Mouse (Mus musculus): ENCODE results near the gene Slco4a1. TPM values are rescaled to one million over a fixed set of nuclear protein-coding genes. Genes with fewer than 3 reads are reported as not detected.

Slco4a1 gene
- polyA plus RNA-seq, 1 experiment: 10.4 TPM

- H3K9me3 ChIP-seq: no peaks in the 10 kb centered on the region
- no peak for TF ChIP-seq GATA1 (IDR thresholded peaks at IDR 0.05; ENCODE audit: borderline replicate concordance, low read length)
- no peak for TF ChIP-seq FLI1 (IDR thresholded peaks at IDR 0.05; ENCODE audit: low read length)
- peaks cover 100% of the 10 kb centered on the region for H3K4me1 ChIP-seq
- peaks cover 22% of the 10 kb centered on the region for H3K36me3 ChIP-seq (replicated peaks; ENCODE audit: low read length)
- H3K27me3 ChIP-seq (replicated peaks): no peaks in the 10 kb centered on the region
- H3K4me3 ChIP-seq (replicated peaks): peak overlapping the region; percentile 69
These were observed 12.2 kb upstream of the Slco4a1 start for GRCm38 (mm10) chr2:180443861-180444260.

- H3K4me3 ChIP-seq (replicated peaks): peak overlapping the region; percentile 21
- peaks cover 100% of the 10 kb centered on the region for H3K4me1 ChIP-seq
- H3K9me3 ChIP-seq: no peaks in the 10 kb centered on the region
- peaks cover 26% of the 10 kb centered on the region for H3K36me3 ChIP-seq (replicated peaks; ENCODE audit: low read length)
- H3K27me3 ChIP-seq (replicated peaks): no peaks in the 10 kb centered on the region
- no peak for TF ChIP-seq FLI1 (IDR thresholded peaks at IDR 0.05; ENCODE audit: low read length)
- TF ChIP-seq GATA1 (IDR thresholded peaks at IDR 0.05; ENCODE audit: borderline replicate concordance, low read length): no peak
These were observed 10.9 kb upstream of the Slco4a1 start for GRCm38 (mm10) chr2:180444957-180445785.

GRCm38 (mm10) chr2:180445962-180446361 lies 10.1 kb upstream of the Slco4a1 start:
- TF ChIP-seq GATA1 (IDR thresholded peaks at IDR 0.05; ENCODE audit: borderline replicate concordance, low read length) (no peak), FLI1 (IDR thresholded peaks at IDR 0.05; ENCODE audit: low read length) (no peak)
- H3K4me3 ChIP-seq (replicated peaks): no peak overlapping the region
- H3K36me3 ChIP-seq (replicated peaks; ENCODE audit: low read length): peaks cover 32% of the 10 kb centered on the region
- peaks cover 100% of the 10 kb centered on the region for H3K4me1 ChIP-seq
- no peaks in the 10 kb centered on the region for H3K27me3 ChIP-seq (replicated peaks)
- H3K9me3 ChIP-seq: no peaks in the 10 kb centered on the region

GRCm38 (mm10) chr2:180449007-180449406 lies 7.0 kb upstream of the Slco4a1 start:
- peak overlapping the region; percentile 18 for H3K4me3 ChIP-seq (replicated peaks)
- H3K4me1 ChIP-seq: peaks cover 100% of the 10 kb centered on the region
- H3K27me3 ChIP-seq (replicated peaks): no peaks in the 10 kb centered on the region
- H3K9me3 ChIP-seq: no peaks in the 10 kb centered on the region
- peaks cover 31% of the 10 kb centered on the region for H3K36me3 ChIP-seq (replicated peaks; ENCODE audit: low read length)
- TF ChIP-seq GATA1 (IDR thresholded peaks at IDR 0.05; ENCODE audit: borderline replicate concordance, low read length) (no peak), FLI1 (IDR thresholded peaks at IDR 0.05; ENCODE audit: low read length) (no peak)

GRCm38 (mm10) chr2:180450529-180450928 lies 5.5 kb upstream of the Slco4a1 start:
- TF ChIP-seq FLI1 (IDR thresholded peaks at IDR 0.05; ENCODE audit: low read length): no peak
- TF ChIP-seq GATA1 (IDR thresholded peaks at IDR 0.05; ENCODE audit: borderline replicate concordance, low read length): no peak

GRCm38 (mm10) chr2:180456705-180457104 lies 660 bp downstream of the Slco4a1 start:
- H3K27me3 ChIP-seq (replicated peaks): no peaks in the 10 kb centered on the region
- H3K36me3 ChIP-seq (replicated peaks; ENCODE audit: low read length): peaks cover 45% of the 10 kb centered on the region
- no peaks in the 10 kb centered on the region for H3K9me3 ChIP-seq
- no peak for TF ChIP-seq GATA1 (IDR thresholded peaks at IDR 0.05; ENCODE audit: borderline replicate concordance, low read length)
- TF ChIP-seq FLI1 (IDR thresholded peaks at IDR 0.05; ENCODE audit: low read length): no peak
- peaks cover 94% of the 10 kb centered on the region for H3K4me1 ChIP-seq
- H3K4me3 ChIP-seq (replicated peaks): peak overlapping the region; percentile 98

More at GRCm38 (mm10) chr2:180450529-180450928, 5.5 kb upstream of the Slco4a1 start:
- H3K4me1 ChIP-seq: peaks cover 100% of the 10 kb centered on the region
- no peak overlapping the region for H3K4me3 ChIP-seq (replicated peaks)
- H3K36me3 ChIP-seq (replicated peaks; ENCODE audit: low read length): peaks cover 31% of the 10 kb centered on the region
- no peaks in the 10 kb centered on the region for H3K9me3 ChIP-seq
- H3K27me3 ChIP-seq (replicated peaks): no peaks in the 10 kb centered on the region

GRCm38 (mm10) chr2:180457680-180458079 lies 1.6 kb downstream of the Slco4a1 start:
- Histone ChIP-seq H3K27me3 (replicated peaks) (no peaks in the 10 kb centered on the region), H3K4me3 (replicated peaks) (peak overlapping the region; percentile 98), H3K36me3 (replicated peaks; ENCODE audit: low read length) (peaks cover 51% of the 10 kb centered on the region), H3K4me1 (peaks cover 94% of the 10 kb centered on the region), H3K9me3 (no peaks in the 10 kb centered on the region)
- TF ChIP-seq FLI1 (IDR thresholded peaks at IDR 0.05; ENCODE audit: low read length) (no peak), GATA1 (IDR thresholded peaks at IDR 0.05; ENCODE audit: borderline replicate concordance, low read length) (no peak)

- Histone ChIP-seq H3K9me3 (no peaks in the 10 kb centered on the region), H3K27me3 (replicated peaks) (no peaks in the 10 kb centered on the region), H3K4me3 (replicated peaks) (peak overlapping the region; percentile 71), H3K4me1 (peaks cover 94% of the 10 kb centered on the region), H3K36me3 (replicated peaks; ENCODE audit: low read length) (peaks cover 69% of the 10 kb centered on the region)
- no peak for TF ChIP-seq FLI1 (IDR thresholded peaks at IDR 0.05; ENCODE audit: low read length)
- TF ChIP-seq GATA1 (IDR thresholded peaks at IDR 0.05; ENCODE audit: borderline replicate concordance, low read length): no peak
These were observed 3.4 kb downstream of the Slco4a1 start for GRCm38 (mm10) chr2:180459437-180459836.

GRCm38 (mm10) chr2:180460801-180461200 lies 4.8 kb downstream of the Slco4a1 start:
- H3K36me3 ChIP-seq (replicated peaks; ENCODE audit: low read length): peaks cover 82% of the 10 kb centered on the region
- H3K4me3 ChIP-seq (replicated peaks): peak overlapping the region; percentile 66
- H3K4me1 ChIP-seq: peaks cover 94% of the 10 kb centered on the region
- TF ChIP-seq GATA1 (IDR thresholded peaks at IDR 0.05; ENCODE audit: borderline replicate concordance, low read length) (no peak), FLI1 (IDR thresholded peaks at IDR 0.05; ENCODE audit: low read length) (no peak)
- H3K27me3 ChIP-seq (replicated peaks): no peaks in the 10 kb centered on the region
- no peaks in the 10 kb centered on the region for H3K9me3 ChIP-seq

GRCm38 (mm10) chr2:180462593-180462992 lies 6.5 kb downstream of the Slco4a1 start:
- Histone ChIP-seq H3K36me3 (replicated peaks; ENCODE audit: low read length) (peaks cover 100% of the 10 kb centered on the region), H3K27me3 (replicated peaks) (no peaks in the 10 kb centered on the region), H3K4me1 (peaks cover 92% of the 10 kb centered on the region), H3K9me3 (no peaks in the 10 kb centered on the region), H3K4me3 (replicated peaks) (no peak overlapping the region)
- TF ChIP-seq GATA1 (IDR thresholded peaks at IDR 0.05; ENCODE audit: borderline replicate concordance, low read length): no peak
- no peak for TF ChIP-seq FLI1 (IDR thresholded peaks at IDR 0.05; ENCODE audit: low read length)
